Mouse (Mus musculus): ENCODE results near the gene Olfr295. TPM values are rescaled to one million over a fixed set of nuclear protein-coding genes. Genes with fewer than 3 reads are reported as not detected.

Olfr295 gene
- polyA plus RNA-seq (2014; fragmentation: Nextera tagmentation; extraction: Ambion mirVana) = not detected in 2 replicates

GRCm38 (mm10) chr7:86583562-86583961 lies at the start of gene Olfr295:
Olfr295 (plus strand) TSS chr7:86583862.
- no peak within 1 kb of the TSS for H3K27ac ChIP-seq (ENCODE audit: low read depth, low read length)
- H3K36me3 ChIP-seq (ENCODE audit: control insufficient read depth, insufficient read depth, low read length) = no peaks in the 10 kb centered on the region
- WGBS = 85% methylated on average over 2 of the region's 2 CpGs
- DNase-seq (ENCODE audit: low spot score, missing footprints) = no peak
- H3K4me2 ChIP-seq = no peak within 1 kb of the TSS
- no peak within 1 kb of the TSS for H3K4me3 ChIP-seq (ENCODE audit: low read depth, low read length)
- H3K27me3 ChIP-seq (ENCODE audit: control insufficient read depth, insufficient read depth, low read length) = no peaks in the 10 kb centered on the region
- no peak within 1 kb of the TSS for H3K9ac ChIP-seq (ENCODE audit: low read length)
- no peaks in the 10 kb centered on the region for H3K4me1 ChIP-seq (ENCODE audit: control insufficient read depth, insufficient read depth, low read length)
- no peaks in the 10 kb centered on the region for H3K9me3 ChIP-seq (ENCODE audit: control insufficient read depth, low read length)
- no peak for ATAC-seq (ENCODE audit: low FRiP score)

GRCm38 (mm10) chr7:86616543-86616942 lies 32.9 kb downstream of the Olfr295 start, which contains the start of gene Olfr294:
Olfr294 (minus strand) TSS chr7:86616643.
- Histone ChIP-seq H3K9ac (ENCODE audit: low read length) (no peak within 1 kb of the TSS), H3K36me3 (ENCODE audit: control insufficient read depth, insufficient read depth, low read length) (no peaks in the 10 kb centered on the region), H3K4me3 (ENCODE audit: low read depth, low read length) (no peak within 1 kb of the TSS), H3K27ac (ENCODE audit: low read depth, low read length) (no peak within 1 kb of the TSS), H3K9me3 (ENCODE audit: control insufficient read depth, low read length) (no peaks in the 10 kb centered on the region), H3K27me3 (ENCODE audit: control insufficient read depth, insufficient read depth, low read length) (no peaks in the 10 kb centered on the region), H3K4me1 (ENCODE audit: control insufficient read depth, insufficient read depth, low read length) (no peaks in the 10 kb centered on the region), H3K4me2 (no peak within 1 kb of the TSS)
- DNase-seq (ENCODE audit: low spot score, missing footprints) (no peak), ATAC-seq (ENCODE audit: low FRiP score) (no peak)
- WGBS = 65% methylated on average over 2 of the region's 2 CpGs

Other genes with a start within 250 kb of the Olfr295 start
- not detected in 2 replicates for gene Olfr307, start 246.3 kb upstream of the Olfr295 start, polyA plus RNA-seq (2014; fragmentation: Nextera tagmentation; extraction: Ambion mirVana)
- gene Olfr305, start 216.9 kb upstream of the Olfr295 start, polyA plus RNA-seq (2014; fragmentation: Nextera tagmentation; extraction: Ambion mirVana) = not detected in 2 replicates
- not detected in 2 replicates for gene Olfr304, start 197.2 kb upstream of the Olfr295 start, polyA plus RNA-seq (2014; fragmentation: Nextera tagmentation; extraction: Ambion mirVana)
- not detected in 2 replicates for gene Olfr303, start 186.1 kb upstream of the Olfr295 start, polyA plus RNA-seq (2014; fragmentation: Nextera tagmentation; extraction: Ambion mirVana)
- not detected in 2 replicates for gene Olfr301, start 180.0 kb upstream of the Olfr295 start, polyA plus RNA-seq (2014; fragmentation: Nextera tagmentation; extraction: Ambion mirVana)
- gene Olfr299, start 123.9 kb upstream of the Olfr295 start, polyA plus RNA-seq (2014; fragmentation: Nextera tagmentation; extraction: Ambion mirVana) = not detected in 2 replicates
- not detected in 2 replicates for gene Olfr298, start 91.4 kb upstream of the Olfr295 start, polyA plus RNA-seq (2014; fragmentation: Nextera tagmentation; extraction: Ambion mirVana)
- not detected in 2 replicates for gene Olfr297, start 63.9 kb upstream of the Olfr295 start, polyA plus RNA-seq (2014; fragmentation: Nextera tagmentation; extraction: Ambion mirVana)
- not detected in 2 replicates for gene Olfr294, start 32.8 kb downstream of the Olfr295 start, polyA plus RNA-seq (2014; fragmentation: Nextera tagmentation; extraction: Ambion mirVana)
- not detected in 2 replicates for gene Olfr293, start 65.2 kb downstream of the Olfr295 start, polyA plus RNA-seq (2014; fragmentation: Nextera tagmentation; extraction: Ambion mirVana)
- not detected in 2 replicates for gene Olfr292, start 104.5 kb downstream of the Olfr295 start, polyA plus RNA-seq (2014; fragmentation: Nextera tagmentation; extraction: Ambion mirVana)
- gene Folh1, start 192.1 kb downstream of the Olfr295 start, polyA plus RNA-seq (2014; fragmentation: Nextera tagmentation; extraction: Ambion mirVana) = 0.11 TPM in 1 of 2 replicates, not detected in the other
- gene Vmn2r77, start 211.2 kb downstream of the Olfr295 start, polyA plus RNA-seq (2014; fragmentation: Nextera tagmentation; extraction: Ambion mirVana) = not detected in 2 replicates